Mouse (Mus musculus): ENCODE measurements around the gene Dkkl1.

Dkkl1 gene

GRCm38 (mm10) chr7:45164833-45165232, 47.1 kb downstream of the Dkkl1 start:
- Histone ChIP-seq H3K4me3 (replicated peaks; ENCODE audit: low read length) (peak overlapping the region; percentile 86; the same call in 1 of the 2 replicates), H3K9me3 (ENCODE audit: low read length) (peaks cover 6% of the 10 kb centered on the region), H3K4me1 (replicated peaks; ENCODE audit: low read depth, low read length) (peaks cover 72% of the 10 kb centered on the region), H3K27me3 (ENCODE audit: insufficient read depth, low read length) (peaks cover 67% of the 10 kb centered on the region), H3K36me3 (ENCODE audit: insufficient read depth, low read length) (peaks cover 17% of the 10 kb centered on the region)
- TF ChIP-seq NANOG (IDR thresholded peaks at IDR 0.05; ENCODE audit: borderline replicate concordance, low read length) (no peak), POU5F1 (IDR thresholded peaks at IDR 0.05; ENCODE audit: borderline replicate concordance, low read length) (no peak), CTCF (conservative IDR thresholded peaks at IDR 0.05; ENCODE audit: low read length) (no peak)

- H3K9me3 ChIP-seq (ENCODE audit: low read length): no peaks in the 10 kb centered on the region
- TF ChIP-seq POU5F1 (IDR thresholded peaks at IDR 0.05; ENCODE audit: borderline replicate concordance, low read length): no peak
- no peak for TF ChIP-seq CTCF (conservative IDR thresholded peaks at IDR 0.05; ENCODE audit: low read length)
- no peak for TF ChIP-seq NANOG (IDR thresholded peaks at IDR 0.05; ENCODE audit: borderline replicate concordance, low read length)
- H3K36me3 ChIP-seq (ENCODE audit: insufficient read depth, low read length): peaks cover 21% of the 10 kb centered on the region
- H3K27me3 ChIP-seq (ENCODE audit: insufficient read depth, low read length): peaks cover 58% of the 10 kb centered on the region
- peak within 1 kb of the TSS; percentile 86 for H3K4me3 ChIP-seq (replicated peaks; ENCODE audit: low read length)
- H3K4me1 ChIP-seq (replicated peaks; ENCODE audit: low read depth, low read length): peaks cover 66% of the 10 kb centered on the region
Measured at GRCm38 (mm10) chr7:45163735-45164490, 48.0 kb downstream of the Dkkl1 start, which contains the start of gene Slc17a7. TSS of gene Slc17a7 (plus strand) at chr7:45163949.

- peaks cover 50% of the 10 kb centered on the region for H3K27me3 ChIP-seq (ENCODE audit: insufficient read depth, low read length)
- peaks cover 61% of the 10 kb centered on the region for H3K4me1 ChIP-seq (replicated peaks; ENCODE audit: low read depth, low read length)
- H3K36me3 ChIP-seq (ENCODE audit: insufficient read depth, low read length): peaks cover 27% of the 10 kb centered on the region
- no peak for TF ChIP-seq POU5F1 (IDR thresholded peaks at IDR 0.05; ENCODE audit: borderline replicate concordance, low read length)
- no peak for TF ChIP-seq NANOG (IDR thresholded peaks at IDR 0.05; ENCODE audit: borderline replicate concordance, low read length)
- no peaks in the 10 kb centered on the region for H3K9me3 ChIP-seq (ENCODE audit: low read length)
- H3K4me3 ChIP-seq (replicated peaks; ENCODE audit: low read length): peak overlapping the region; percentile 86; the same call in 1 of the 2 replicates
Measured at GRCm38 (mm10) chr7:45162996-45163615, 48.8 kb downstream of the Dkkl1 start.

- Histone ChIP-seq H3K4me3 (replicated peaks; ENCODE audit: low read length) (peak overlapping the region; percentile 62), H3K36me3 (ENCODE audit: insufficient read depth, low read length) (peaks cover 33% of the 10 kb centered on the region), H3K9me3 (ENCODE audit: low read length) (no peaks in the 10 kb centered on the region), H3K27me3 (ENCODE audit: insufficient read depth, low read length) (peaks cover 44% of the 10 kb centered on the region), H3K4me1 (replicated peaks; ENCODE audit: low read depth, low read length) (peaks cover 55% of the 10 kb centered on the region)
- no peak for TF ChIP-seq NANOG (IDR thresholded peaks at IDR 0.05; ENCODE audit: borderline replicate concordance, low read length)
- no peak for TF ChIP-seq CTCF (conservative IDR thresholded peaks at IDR 0.05; ENCODE audit: low read length)
- no peak for TF ChIP-seq POU5F1 (IDR thresholded peaks at IDR 0.05; ENCODE audit: borderline replicate concordance, low read length)
Measured at GRCm38 (mm10) chr7:45162551-45162950, 49.4 kb downstream of the Dkkl1 start.

- Histone ChIP-seq H3K36me3 (ENCODE audit: insufficient read depth, low read length) (peaks cover 38% of the 10 kb centered on the region), H3K4me3 (replicated peaks; ENCODE audit: low read length) (peak overlapping the region; percentile 62), H3K9me3 (ENCODE audit: low read length) (no peaks in the 10 kb centered on the region), H3K4me1 (replicated peaks; ENCODE audit: low read depth, low read length) (peaks cover 49% of the 10 kb centered on the region), H3K27me3 (ENCODE audit: insufficient read depth, low read length) (peaks cover 37% of the 10 kb centered on the region)
- peak; percentile 15 for TF ChIP-seq CTCF (conservative IDR thresholded peaks at IDR 0.05; ENCODE audit: low read length)
- no peak for TF ChIP-seq POU5F1 (IDR thresholded peaks at IDR 0.05; ENCODE audit: borderline replicate concordance, low read length)
- no peak for TF ChIP-seq NANOG (IDR thresholded peaks at IDR 0.05; ENCODE audit: borderline replicate concordance, low read length)
Measured at GRCm38 (mm10) chr7:45161612-45162473, 50.1 kb downstream of the Dkkl1 start.

- Histone ChIP-seq H3K4me3 (replicated peaks; ENCODE audit: low read length) (no peak overlapping the region), H3K4me1 (replicated peaks; ENCODE audit: low read depth, low read length) (peaks cover 51% of the 10 kb centered on the region), H3K36me3 (ENCODE audit: insufficient read depth, low read length) (peaks cover 38% of the 10 kb centered on the region), H3K27me3 (ENCODE audit: insufficient read depth, low read length) (peaks cover 29% of the 10 kb centered on the region), H3K9me3 (ENCODE audit: low read length) (no peaks in the 10 kb centered on the region)
- TF ChIP-seq NANOG (IDR thresholded peaks at IDR 0.05; ENCODE audit: borderline replicate concordance, low read length) (no peak), POU5F1 (IDR thresholded peaks at IDR 0.05; ENCODE audit: borderline replicate concordance, low read length) (no peak), CTCF (conservative IDR thresholded peaks at IDR 0.05; ENCODE audit: low read length) (no peak)
Measured at GRCm38 (mm10) chr7:45160866-45161265, 51.1 kb downstream of the Dkkl1 start.

- H3K4me1 ChIP-seq (replicated peaks; ENCODE audit: low read depth, low read length): peaks cover 51% of the 10 kb centered on the region
Measured at GRCm38 (mm10) chr7:45160316-45160800, 51.6 kb downstream of the Dkkl1 start.

GRCm38 (mm10) chr7:45158991-45159390, 53.0 kb downstream of the Dkkl1 start:
- Histone ChIP-seq H3K4me1 (replicated peaks; ENCODE audit: low read depth, low read length) (peaks cover 43% of the 10 kb centered on the region), H3K27me3 (ENCODE audit: insufficient read depth, low read length) (peaks cover 10% of the 10 kb centered on the region), H3K9me3 (ENCODE audit: low read length) (no peaks in the 10 kb centered on the region), H3K4me3 (replicated peaks; ENCODE audit: low read length) (no peak overlapping the region), H3K36me3 (ENCODE audit: insufficient read depth, low read length) (peaks cover 38% of the 10 kb centered on the region)
- no peak for TF ChIP-seq NANOG (IDR thresholded peaks at IDR 0.05; ENCODE audit: borderline replicate concordance, low read length)
- TF ChIP-seq POU5F1 (IDR thresholded peaks at IDR 0.05; ENCODE audit: borderline replicate concordance, low read length): no peak
- TF ChIP-seq CTCF (conservative IDR thresholded peaks at IDR 0.05; ENCODE audit: low read length): no peak

More at GRCm38 (mm10) chr7:45160316-45160800, 51.6 kb downstream of the Dkkl1 start:
- TF ChIP-seq CTCF (conservative IDR thresholded peaks at IDR 0.05; ENCODE audit: low read length) (no peak), NANOG (IDR thresholded peaks at IDR 0.05; ENCODE audit: borderline replicate concordance, low read length) (no peak), POU5F1 (IDR thresholded peaks at IDR 0.05; ENCODE audit: borderline replicate concordance, low read length) (no peak)
- Histone ChIP-seq H3K36me3 (ENCODE audit: insufficient read depth, low read length) (peaks cover 38% of the 10 kb centered on the region), H3K27me3 (ENCODE audit: insufficient read depth, low read length) (peaks cover 23% of the 10 kb centered on the region), H3K9me3 (ENCODE audit: low read length) (no peaks in the 10 kb centered on the region), H3K4me3 (replicated peaks; ENCODE audit: low read length) (no peak overlapping the region)
